Mouse (Mus musculus) kidney, postnatal 4 days (tissue): ENCODE data around the gene Pappa.

Experiments
- DNase-seq, 2 experiments: peaks; one replicate each; pipeline ENCODE4 v3.0.0; 2021; ENCODE audit warnings: mixed read lengths in 2 of 2

The Pappa gene

DNA sequence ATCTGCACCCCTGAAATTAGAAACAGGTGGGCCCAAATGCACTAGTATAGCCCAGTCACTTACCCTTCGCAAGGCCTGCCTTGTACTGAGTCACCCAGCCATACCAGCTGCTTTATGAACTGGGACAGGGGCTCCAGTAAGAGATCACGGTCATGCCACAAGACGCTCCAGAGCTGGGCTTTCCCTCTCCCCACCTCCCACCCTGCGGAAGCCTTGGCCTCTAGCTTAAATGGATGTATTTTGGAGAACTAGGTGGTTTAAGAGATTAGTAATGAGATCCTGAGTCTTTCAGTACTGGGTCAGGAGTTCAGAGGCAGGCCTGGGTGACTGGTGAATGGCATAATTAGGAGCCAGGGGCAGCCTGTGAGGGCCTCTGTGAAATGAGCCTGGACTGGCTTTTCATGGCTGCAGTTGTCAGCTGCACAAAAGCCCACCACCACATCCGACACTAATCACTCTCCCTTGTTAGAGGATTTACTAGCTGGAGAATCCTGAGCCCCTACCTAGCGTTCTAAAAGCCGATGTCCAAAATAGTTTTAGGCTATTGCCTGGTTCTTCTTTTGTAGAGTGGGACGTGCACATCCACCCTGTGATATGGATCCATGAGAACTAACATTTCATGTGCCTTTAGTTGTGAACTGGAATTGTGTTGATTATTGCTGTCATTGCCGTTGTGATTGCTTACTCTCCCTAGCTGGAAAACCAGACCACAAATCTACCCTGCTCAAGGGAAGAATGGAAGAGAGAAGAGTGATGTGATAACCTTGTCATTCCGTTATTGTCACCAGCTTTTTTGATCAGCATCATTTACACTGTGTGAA lies 154.7 kb downstream of the Pappa start:
- DNase-seq, result peak in 1 of 2 experiments; percentile 12

- no peak for DNase-seq
These were observed 155.3 kb downstream of the Pappa start for GRCm38 (mm10) chr4:65279272-65279653.

DNA sequence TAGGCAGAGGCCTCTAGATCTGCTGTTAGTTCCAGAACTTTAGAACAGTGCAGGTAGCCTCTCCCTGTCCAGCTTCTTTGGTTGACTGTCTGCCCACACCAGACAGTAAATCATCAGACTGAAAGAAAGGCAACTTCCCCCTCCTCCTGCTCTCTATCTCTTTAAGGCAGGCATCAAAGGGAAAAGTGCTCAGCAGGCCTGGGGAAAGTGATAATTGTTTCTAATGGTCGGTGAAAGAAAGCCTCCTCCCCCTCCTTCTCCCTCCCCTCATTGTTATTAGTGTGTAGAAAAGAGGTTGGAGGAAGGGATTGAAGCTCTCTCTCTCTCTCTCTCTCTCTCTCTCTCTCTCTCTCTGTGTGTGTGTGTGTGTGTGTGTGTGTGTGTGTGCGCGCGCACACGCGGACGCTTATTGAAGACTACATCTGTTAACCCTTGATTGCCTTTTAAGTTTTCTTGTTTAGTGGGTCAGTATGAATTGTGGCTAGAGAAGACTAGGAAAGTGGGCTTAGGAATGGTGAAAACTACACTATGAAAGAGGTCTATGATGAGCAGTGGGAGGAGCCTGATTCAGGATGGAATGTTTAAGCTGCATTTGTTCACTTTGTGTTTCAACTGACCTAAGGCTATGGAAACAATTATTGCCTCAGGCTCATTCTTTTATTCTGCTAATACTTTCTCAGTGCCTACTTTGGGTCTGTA lies 156.2 kb downstream of the Pappa start:
- DNase-seq, result peak in 1 of 2 experiments; percentile 17

GRCm38 (mm10) chr4:65280888-65281287 lies 156.9 kb downstream of the Pappa start:
- DNase-seq, result no peak

DNA sequence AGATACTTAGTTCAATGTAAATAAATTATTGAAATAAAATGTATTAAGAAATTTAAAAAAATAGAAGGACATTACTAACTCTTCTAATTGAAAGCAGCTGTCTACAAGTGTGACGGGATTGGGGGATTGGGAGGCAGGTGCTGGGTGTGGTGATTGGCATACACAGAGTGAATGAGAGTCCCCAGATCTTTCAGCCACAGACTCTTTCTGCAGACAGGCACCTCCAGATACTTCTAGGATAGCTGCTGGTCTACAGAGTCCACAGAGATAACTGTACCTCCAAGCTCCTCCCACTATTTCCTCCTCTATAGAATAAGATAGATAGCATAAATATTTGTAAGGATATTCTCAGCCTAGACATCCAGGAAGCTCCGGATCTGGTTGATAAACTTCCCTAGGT lies 159.6 kb downstream of the Pappa start:
- DNase-seq, result no peak

DNA sequence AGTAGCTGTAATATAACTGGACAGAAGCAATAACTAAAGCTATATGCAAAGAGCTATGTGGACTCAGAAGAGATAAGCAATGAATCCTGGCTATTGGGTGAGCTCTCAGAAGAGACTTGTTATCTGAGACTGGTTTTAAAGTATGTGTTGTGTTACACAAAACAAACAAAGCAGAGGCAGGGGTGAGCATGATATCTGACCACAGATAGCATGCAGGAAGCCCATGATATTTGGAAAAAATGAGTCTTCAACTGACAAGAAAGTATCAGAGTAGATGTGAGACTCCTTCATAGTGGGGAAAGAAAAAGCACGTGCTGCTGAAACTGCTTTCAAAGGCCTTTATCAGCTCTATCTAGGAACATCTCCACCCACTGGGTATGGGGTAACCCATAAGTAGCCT lies 161.2 kb downstream of the Pappa start:
- no peak for DNase-seq

- no peak for DNase-seq
These were observed 165.3 kb downstream of the Pappa start for GRCm38 (mm10) chr4:65289247-65289646.

DNA sequence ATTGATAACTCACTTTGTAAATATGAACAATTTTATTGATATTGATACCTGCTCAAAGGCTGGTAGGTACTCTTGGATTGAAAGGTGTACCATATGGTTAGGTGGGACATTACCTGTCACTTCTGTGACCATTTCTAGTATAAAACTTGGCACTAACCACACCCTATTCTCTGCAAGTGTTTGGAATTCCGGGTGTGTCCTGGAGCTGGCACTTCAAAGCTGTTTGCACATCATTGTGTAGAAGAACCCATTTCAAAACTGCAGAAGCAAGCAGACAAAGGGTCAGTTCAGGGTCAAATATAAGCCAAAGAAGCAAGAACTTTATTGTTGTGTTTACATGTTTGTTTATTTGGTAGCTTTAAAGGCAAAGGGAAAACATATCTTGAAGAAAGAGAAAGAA lies 171.8 kb downstream of the Pappa start:
- no peak for DNase-seq

DNA sequence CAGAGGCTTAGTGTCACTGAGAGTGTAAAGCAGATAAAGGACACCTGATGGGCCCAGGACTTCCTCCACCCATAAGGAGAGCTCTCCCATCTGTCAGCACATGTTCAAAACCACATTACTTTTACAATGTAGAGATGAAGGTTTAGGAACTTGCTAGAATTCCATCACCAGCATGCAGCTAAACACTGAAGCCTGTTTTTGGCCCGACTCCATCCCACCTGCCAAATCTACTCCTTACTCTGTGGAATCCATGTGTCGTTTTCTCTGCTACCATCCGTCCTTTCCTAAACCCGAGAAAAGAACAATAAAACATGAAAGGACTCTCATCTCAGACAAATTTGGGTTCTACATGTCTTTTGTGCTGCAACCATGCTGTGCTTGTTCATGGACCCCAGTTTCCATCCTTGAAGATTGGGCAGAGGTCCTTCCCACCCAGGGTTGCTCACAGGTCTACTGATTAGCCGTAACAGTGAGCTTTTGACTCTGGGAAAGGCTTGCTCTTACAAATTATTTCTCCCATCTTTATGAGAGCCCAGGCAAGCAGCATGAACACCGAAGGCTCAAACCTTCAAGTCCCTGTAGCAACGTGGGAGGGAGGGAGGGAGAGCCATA lies 172.5 kb downstream of the Pappa start:
- no peak for DNase-seq

- DNase-seq, result no peak
These were observed 173.1 kb downstream of the Pappa start for GRCm38 (mm10) chr4:65296968-65297499.

- DNase-seq, result no peak
These were observed 174.5 kb downstream of the Pappa start for GRCm38 (mm10) chr4:65298212-65299181.

DNA sequence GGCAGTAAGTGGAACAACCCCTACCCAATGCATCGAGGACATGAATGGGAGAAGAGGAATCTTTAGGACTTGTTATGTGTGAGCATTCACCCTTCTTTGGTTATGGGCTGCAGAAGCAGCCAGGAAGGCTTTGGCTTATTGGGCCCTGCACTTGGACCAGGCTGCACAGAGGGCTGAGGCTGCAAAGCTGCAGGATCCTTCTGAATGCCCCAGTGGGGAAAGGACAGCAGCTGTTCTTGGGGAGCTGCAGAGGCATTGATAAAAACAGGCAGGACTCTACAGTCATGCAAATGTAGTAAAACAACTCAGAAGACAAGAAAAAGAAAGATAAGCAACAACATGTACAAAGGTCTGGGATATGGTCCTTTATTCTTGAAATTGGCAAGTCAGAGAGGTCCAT lies 175.4 kb downstream of the Pappa start:
- DNase-seq, result no peak

DNA sequence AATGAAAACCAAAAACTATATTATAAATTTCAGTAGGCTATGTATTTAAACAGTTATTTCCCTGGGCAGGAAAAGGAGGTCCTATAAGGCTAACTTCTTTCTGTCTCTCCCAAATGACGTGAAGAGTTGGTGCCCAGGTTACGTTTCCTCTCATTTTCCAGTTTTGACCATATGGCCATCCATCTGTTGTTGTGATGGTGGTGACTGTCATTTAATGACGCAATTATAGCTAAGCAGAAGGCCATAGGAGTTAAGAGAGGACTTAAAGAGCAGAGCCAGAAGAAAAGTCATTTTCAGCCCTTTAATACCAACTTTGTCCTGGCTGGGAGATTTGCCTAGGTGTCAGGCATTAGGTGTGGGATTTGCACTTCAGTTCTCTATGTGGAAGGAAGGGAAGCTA lies 176.5 kb downstream of the Pappa start:
- no peak for DNase-seq

DNA sequence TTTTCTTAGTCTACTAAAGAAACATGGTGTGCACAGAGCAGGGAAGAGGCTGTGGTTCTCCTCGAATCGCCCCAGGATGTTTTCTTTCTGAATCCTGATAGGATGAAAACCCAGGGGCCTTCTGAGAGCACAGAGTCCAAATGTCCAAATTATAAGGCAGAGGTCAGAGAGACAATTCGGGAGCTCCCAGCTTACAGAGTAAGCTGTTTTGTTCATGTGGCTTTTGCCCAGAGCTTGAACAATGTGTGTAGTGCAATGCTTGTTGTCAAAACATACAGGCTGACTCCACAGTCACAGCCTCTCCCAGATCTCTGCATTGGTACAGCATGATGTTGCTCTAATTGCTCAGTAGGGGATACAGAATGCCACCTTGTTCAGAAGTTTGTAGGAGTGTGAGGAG lies 178.7 kb downstream of the Pappa start:
- no peak for DNase-seq

- DNase-seq, result no peak
These were observed 194.0 kb downstream of the Pappa start for GRCm38 (mm10) chr4:65317877-65318525.

GRCm38 (mm10) chr4:65321340-65321739 lies 197.4 kb downstream of the Pappa start:
- DNase-seq, result no peak

GRCm38 (mm10) chr4:65321959-65322358 lies 198.0 kb downstream of the Pappa start:
- DNase-seq, result no peak

GRCm38 (mm10) chr4:65325816-65326215 lies 201.8 kb downstream of the Pappa start:
- no peak for DNase-seq

DNA sequence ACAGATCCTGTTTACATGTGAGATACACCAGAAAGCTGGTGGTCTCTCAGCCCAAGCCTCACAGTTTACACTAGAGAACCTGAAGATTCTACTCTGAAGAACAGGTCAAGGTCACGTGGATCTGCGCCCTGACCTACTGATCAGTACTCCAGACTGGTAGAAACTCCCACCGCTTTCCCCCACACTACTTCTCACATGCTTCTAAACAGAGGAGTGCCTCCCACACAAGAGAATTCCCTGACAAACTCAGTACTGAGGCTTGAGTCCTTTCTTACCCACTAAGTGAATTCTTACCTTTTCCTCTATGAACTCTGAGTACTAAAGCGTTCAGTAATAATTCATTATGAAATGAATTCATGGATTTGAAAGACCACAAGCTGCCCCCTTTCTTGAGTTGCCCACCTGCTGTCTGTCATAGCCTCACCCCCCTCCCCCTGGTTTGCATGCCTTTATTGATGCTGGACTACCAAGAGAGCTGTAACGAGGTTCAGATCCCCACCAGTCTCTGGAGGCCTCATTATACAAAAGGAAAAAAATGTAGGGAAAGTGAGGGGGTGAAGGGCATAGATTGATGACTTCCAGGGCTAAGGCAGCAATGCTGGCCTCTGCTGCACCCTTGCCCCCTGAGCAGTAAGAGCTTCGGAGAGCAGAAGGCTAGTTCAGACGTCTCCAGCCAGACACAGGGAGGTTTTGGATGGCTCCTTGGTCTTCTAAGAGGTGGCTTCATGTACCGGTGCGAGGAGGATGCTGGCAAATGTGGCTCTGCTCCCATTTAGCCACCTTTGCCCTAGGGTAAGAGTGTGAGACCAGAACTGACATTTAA lies 204.7 kb downstream of the Pappa start:
- DNase-seq, result no peak

DNA sequence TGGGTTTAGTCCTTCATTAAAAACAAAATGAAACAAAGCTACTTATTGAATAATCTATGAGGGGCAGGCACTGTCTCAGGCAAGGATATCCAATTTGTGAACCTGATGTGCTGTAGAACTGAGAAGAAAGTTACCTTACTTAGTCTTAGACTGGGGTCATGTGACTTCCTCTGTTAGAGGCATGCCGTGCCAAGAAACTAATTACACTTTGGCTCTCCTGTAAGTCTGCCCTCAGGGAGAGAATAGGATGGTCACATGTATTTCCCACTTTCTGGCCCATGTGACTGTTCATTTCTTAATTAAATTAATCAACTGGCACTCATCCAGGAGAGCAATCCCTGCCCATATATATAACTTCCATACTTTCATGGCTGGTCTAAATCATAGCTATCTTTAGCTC lies 209.7 kb downstream of the Pappa start:
- no peak for DNase-seq

GRCm38 (mm10) chr4:65341766-65342165 lies 217.8 kb downstream of the Pappa start:
- no peak for DNase-seq
